Mouse (Mus musculus): Measurements from ENCODE around the gene Nhsl1. TPM values are rescaled to one million over a fixed set of nuclear protein-coding genes. Genes with fewer than 3 reads are reported as not detected.
A peak's percentile ranks its signal among the peaks of the same experiment; 100 is the strongest.

The Nhsl1 gene
- polyA plus RNA-seq, 1 experiment: 0.74 TPM

DNA sequence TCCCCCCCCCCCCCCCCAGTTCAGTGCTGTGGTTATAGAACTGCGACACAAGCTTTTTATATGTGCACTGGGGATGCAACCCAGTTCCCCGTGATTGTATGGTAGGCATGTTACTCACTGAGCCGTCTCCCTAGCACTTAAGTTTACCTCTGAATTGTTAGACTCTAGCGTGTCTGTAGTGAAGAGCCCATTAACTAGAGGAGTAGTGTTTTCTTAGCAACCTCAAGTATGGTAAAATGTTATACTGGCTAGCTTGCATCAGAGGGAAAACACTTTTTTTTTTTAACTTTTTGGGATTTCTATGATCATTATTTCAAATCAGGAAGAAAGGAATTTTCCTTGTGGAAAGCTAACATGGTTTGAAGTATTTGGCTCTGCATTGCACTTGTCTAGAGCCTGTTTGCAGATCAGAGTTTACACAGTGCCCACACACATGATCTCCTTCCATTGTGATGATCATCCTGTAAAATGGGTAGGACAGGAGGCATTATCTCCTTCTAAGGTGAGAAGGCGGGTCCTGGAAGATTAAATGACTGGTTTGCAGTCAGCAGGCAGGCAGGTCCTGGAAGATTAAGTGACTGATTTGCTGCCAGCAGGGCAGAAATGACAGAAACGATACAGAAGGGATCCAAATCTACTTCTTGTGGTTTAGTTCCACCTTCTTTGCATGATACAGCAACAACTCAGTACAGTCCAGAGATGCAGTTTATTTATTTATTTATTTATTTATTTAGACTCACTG is 101.6 kb downstream of the Nhsl1 start:
- DNase-seq (ENCODE audit: low read depth in 1 of 2, low spot score in 2 of 2): no peak
- WGBS: 77% methylated on average over 6 of the region's 6 CpGs
- no peak for TF ChIP-seq POLR2A (IDR thresholded peaks at IDR 0.05; ENCODE audit: low read depth, low read length)
- no peak for TF ChIP-seq CTCF (IDR thresholded peaks at IDR 0.05; ENCODE audit: extremely low read depth, insufficient read depth, insufficient read length, insufficient replicate concordance)

DNA sequence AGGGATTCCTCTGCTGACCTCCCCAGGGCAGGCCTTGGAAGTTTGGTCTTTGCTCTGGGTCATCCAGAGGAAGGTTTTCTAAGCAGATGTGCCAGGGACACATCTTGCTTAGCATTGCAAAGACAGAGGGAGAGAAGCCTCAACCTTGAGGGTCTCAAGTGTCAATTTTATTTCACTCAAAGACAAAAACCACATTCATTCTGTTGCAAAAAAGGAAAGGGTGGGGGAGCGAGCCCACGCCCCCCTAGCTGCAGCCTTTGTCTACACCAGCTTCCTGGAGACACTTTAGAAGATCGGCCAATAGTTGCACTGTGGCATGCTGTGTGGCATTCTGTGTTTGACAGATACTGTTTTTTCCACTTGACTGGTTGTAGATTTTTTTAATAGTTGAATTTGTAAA is 104.2 kb downstream of the Nhsl1 start:
- Histone ChIP-seq H3K4me1 (ENCODE audit: control insufficient read depth, insufficient read depth, insufficient read length) (peaks cover 2% of the 10 kb centered on the region; the same call in 1 of the 2 replicates), H3K36me3 (ENCODE audit: control insufficient read depth, insufficient read depth, low read length) (no peaks in the 10 kb centered on the region), H3K27me3 (ENCODE audit: control insufficient read depth, insufficient read depth, low read length) (no peaks in the 10 kb centered on the region), H3K4me3 (ENCODE audit: extremely low read depth, insufficient read depth, insufficient read length) (no peak overlapping the region), H3K27ac (ENCODE audit: insufficient read depth, low read length) (no peak overlapping the region)
- 18% methylated on average over 3 of the region's 3 CpGs for WGBS
- TF ChIP-seq POLR2A (IDR thresholded peaks at IDR 0.05; ENCODE audit: low read depth, low read length) (no peak), CTCF (IDR thresholded peaks at IDR 0.05; ENCODE audit: extremely low read depth, insufficient read depth, insufficient read length, insufficient replicate concordance) (no peak)
- no peak for DNase-seq (ENCODE audit: low read depth in 1 of 2, low spot score in 2 of 2)

More for the DNA sequence above, 101.6 kb downstream of the Nhsl1 start:
- peaks cover 2% of the 10 kb centered on the region; the same call in 1 of the 2 replicates for H3K4me1 ChIP-seq (ENCODE audit: control insufficient read depth, insufficient read depth, insufficient read length)
- no peaks in the 10 kb centered on the region for H3K27me3 ChIP-seq (ENCODE audit: control insufficient read depth, insufficient read depth, low read length)
- H3K4me3 ChIP-seq (ENCODE audit: extremely low read depth, insufficient read depth, insufficient read length): no peak overlapping the region
- no peak overlapping the region for H3K27ac ChIP-seq (ENCODE audit: insufficient read depth, low read length)
- no peaks in the 10 kb centered on the region for H3K36me3 ChIP-seq (ENCODE audit: control insufficient read depth, insufficient read depth, low read length)

DNA sequence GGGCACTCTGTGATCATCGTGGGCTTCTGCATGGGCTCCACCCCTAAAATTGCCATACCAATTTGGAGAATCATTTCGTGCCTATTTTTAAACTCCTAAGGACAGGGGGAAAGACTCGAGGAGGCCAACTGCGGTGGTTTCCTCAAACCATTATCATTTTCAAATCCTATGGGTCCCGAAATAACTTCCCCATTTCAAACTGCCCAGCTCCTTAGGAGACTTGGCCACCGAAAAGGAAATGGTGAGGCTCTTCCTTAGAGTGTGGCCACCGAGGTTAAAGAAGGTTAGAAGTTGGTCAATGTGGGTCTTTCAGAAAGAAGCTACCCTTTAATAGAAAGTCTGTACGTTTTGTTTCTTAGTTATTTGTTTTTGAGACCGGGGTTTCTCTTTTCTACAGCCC is 104.8 kb downstream of the Nhsl1 start:
- H3K4me1 ChIP-seq (ENCODE audit: control insufficient read depth, insufficient read depth, insufficient read length): peaks cover 2% of the 10 kb centered on the region; the same call in 1 of the 2 replicates
- no peak overlapping the region for H3K27ac ChIP-seq (ENCODE audit: insufficient read depth, low read length)
- no peak for TF ChIP-seq CTCF (IDR thresholded peaks at IDR 0.05; ENCODE audit: extremely low read depth, insufficient read depth, insufficient read length, insufficient replicate concordance)
- TF ChIP-seq POLR2A (IDR thresholded peaks at IDR 0.05; ENCODE audit: low read depth, low read length): no peak
- no peak for DNase-seq (ENCODE audit: low read depth in 1 of 2, low spot score in 2 of 2)
- 10% methylated on average over 9 of the region's 9 CpGs for WGBS
- H3K36me3 ChIP-seq (ENCODE audit: control insufficient read depth, insufficient read depth, low read length): no peaks in the 10 kb centered on the region
- H3K4me3 ChIP-seq (ENCODE audit: extremely low read depth, insufficient read depth, insufficient read length): no peak overlapping the region
- H3K27me3 ChIP-seq (ENCODE audit: control insufficient read depth, insufficient read depth, low read length): no peaks in the 10 kb centered on the region

DNA sequence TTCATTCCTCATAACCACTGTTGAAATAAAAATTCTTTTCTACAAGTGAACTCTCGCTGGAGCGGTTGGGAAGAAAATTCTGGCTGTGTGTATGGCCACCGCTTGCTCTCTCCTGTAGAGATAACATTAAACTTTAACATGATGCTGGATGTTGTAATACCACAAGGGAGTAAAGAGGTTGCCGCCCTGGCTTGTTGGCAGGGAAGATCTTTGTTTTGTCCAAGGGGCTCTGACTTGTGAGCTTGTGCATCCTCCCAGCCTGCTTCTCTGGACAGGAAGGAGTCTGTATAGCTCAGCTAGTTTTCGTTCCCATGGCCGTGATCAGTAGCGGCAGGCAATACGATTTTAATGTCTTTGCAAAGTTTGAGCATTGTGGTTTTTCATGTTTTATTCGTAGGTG is 109.1 kb downstream of the Nhsl1 start:
- H3K27ac ChIP-seq (ENCODE audit: insufficient read depth, low read length): no peak overlapping the region
- no peaks in the 10 kb centered on the region for H3K36me3 ChIP-seq (ENCODE audit: control insufficient read depth, insufficient read depth, low read length)
- DNase-seq (ENCODE audit: low read depth in 1 of 2, low spot score in 2 of 2): no peak
- no peak for TF ChIP-seq POLR2A (IDR thresholded peaks at IDR 0.05; ENCODE audit: low read depth, low read length)
- no peak for TF ChIP-seq CTCF (IDR thresholded peaks at IDR 0.05; ENCODE audit: extremely low read depth, insufficient read depth, insufficient read length, insufficient replicate concordance)
- H3K4me3 ChIP-seq (ENCODE audit: extremely low read depth, insufficient read depth, insufficient read length): no peak overlapping the region
- H3K27me3 ChIP-seq (ENCODE audit: control insufficient read depth, insufficient read depth, low read length): no peaks in the 10 kb centered on the region
- H3K4me1 ChIP-seq (ENCODE audit: control insufficient read depth, insufficient read depth, insufficient read length): peaks cover 2% of the 10 kb centered on the region; the same call in 1 of the 2 replicates
- 91% methylated on average over 9 of the region's 9 CpGs for WGBS

- Histone ChIP-seq H3K36me3 (ENCODE audit: control insufficient read depth, insufficient read depth, low read length) (no peaks in the 10 kb centered on the region), H3K27ac (ENCODE audit: insufficient read depth, low read length) (no peak overlapping the region), H3K27me3 (ENCODE audit: control insufficient read depth, insufficient read depth, low read length) (no peaks in the 10 kb centered on the region), H3K4me3 (ENCODE audit: extremely low read depth, insufficient read depth, insufficient read length) (no peak overlapping the region), H3K4me1 (ENCODE audit: control insufficient read depth, insufficient read depth, insufficient read length) (no peaks in the 10 kb centered on the region)
- no peak for TF ChIP-seq POLR2A (IDR thresholded peaks at IDR 0.05; ENCODE audit: low read depth, low read length)
- no peak for DNase-seq (ENCODE audit: low read depth in 1 of 2, low spot score in 2 of 2)
- WGBS: 93% methylated on average over 3 of the region's 3 CpGs
Observed at GRCm38 (mm10) chr10:18429533-18429932, 110.7 kb downstream of the Nhsl1 start.

GRCm38 (mm10) chr10:18430141-18430540 is 111.4 kb downstream of the Nhsl1 start:
- TF ChIP-seq CTCF (IDR thresholded peaks at IDR 0.05; ENCODE audit: extremely low read depth, insufficient read depth, insufficient read length, insufficient replicate concordance): no peak
- no peak for TF ChIP-seq POLR2A (IDR thresholded peaks at IDR 0.05; ENCODE audit: low read depth, low read length)
- Histone ChIP-seq H3K36me3 (ENCODE audit: control insufficient read depth, insufficient read depth, low read length) (no peaks in the 10 kb centered on the region), H3K27ac (ENCODE audit: insufficient read depth, low read length) (no peak overlapping the region), H3K4me3 (ENCODE audit: extremely low read depth, insufficient read depth, insufficient read length) (no peak overlapping the region), H3K27me3 (ENCODE audit: control insufficient read depth, insufficient read depth, low read length) (no peaks in the 10 kb centered on the region), H3K4me1 (ENCODE audit: control insufficient read depth, insufficient read depth, insufficient read length) (no peaks in the 10 kb centered on the region)
- DNase-seq (ENCODE audit: low read depth in 1 of 2, low spot score in 2 of 2): no peak
- 28% methylated on average over 8 of the region's 8 CpGs for WGBS

DNA sequence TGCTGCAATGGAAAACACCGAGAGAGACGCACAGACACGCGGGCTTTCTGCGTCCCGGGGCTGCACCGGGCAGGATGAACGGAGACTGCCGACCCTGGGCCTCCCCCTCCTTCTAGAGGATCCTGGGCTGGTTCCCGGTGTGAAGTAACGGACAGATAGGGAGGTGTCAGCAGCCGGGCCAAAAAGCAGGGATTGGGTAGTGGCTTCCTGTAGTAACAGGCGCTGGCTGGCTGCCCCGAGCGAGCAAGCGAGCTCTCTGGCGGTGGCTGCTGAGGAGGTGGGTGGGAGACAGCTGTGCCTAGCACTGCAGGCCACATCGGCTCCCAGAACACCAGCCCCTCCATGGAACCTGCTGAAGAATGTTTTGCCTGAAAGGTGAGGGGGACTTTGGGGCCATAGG is 112.2 kb downstream of the Nhsl1 start:
- no peak overlapping the region for H3K27ac ChIP-seq (ENCODE audit: insufficient read depth, low read length)
- no peak for DNase-seq (ENCODE audit: low read depth in 1 of 2, low spot score in 2 of 2)
- H3K4me1 ChIP-seq (ENCODE audit: control insufficient read depth, insufficient read depth, insufficient read length): no peaks in the 10 kb centered on the region
- H3K27me3 ChIP-seq (ENCODE audit: control insufficient read depth, insufficient read depth, low read length): no peaks in the 10 kb centered on the region
- H3K36me3 ChIP-seq (ENCODE audit: control insufficient read depth, insufficient read depth, low read length): no peaks in the 10 kb centered on the region
- WGBS: 1% methylated on average over 18 of the region's 18 CpGs
- peak overlapping the region; percentile 24 for H3K4me3 ChIP-seq (ENCODE audit: extremely low read depth, insufficient read depth, insufficient read length)
- TF ChIP-seq CTCF (IDR thresholded peaks at IDR 0.05; ENCODE audit: extremely low read depth, insufficient read depth, insufficient read length, insufficient replicate concordance) (no peak), POLR2A (IDR thresholded peaks at IDR 0.05; ENCODE audit: low read depth, low read length) (no peak)
